ENCODE assay signal across 23 mouse cellular contexts in genomic region chr10:3180103-3180502, GRCm38 (mm10).
"Had no signal": no experiment of that assay in that cellular context is flagged by ENCODE, and none has a peak within 500 bp of the region (broad histone marks: within the 10 kb centered on the region; RNA-seq: fewer than 3 reads in every experiment).

No protein-coding gene starts in this region.

- H3K4me2 ChIP-seq: limb, embryonic 12.5 days; limb, embryonic 15.5 days; liver, embryonic 11.5 days; lung, embryonic 14.5 days; midbrain, embryonic 13.5 days; neural tube, embryonic 13.5 days had no signal

- H3K4me1 ChIP-seq: limb, embryonic 12.5 days; limb, embryonic 15.5 days; megakaryocyte, embryonic 14.5 days; midbrain, embryonic 10.5 days; midbrain, embryonic 13.5 days; neural tube, embryonic 13.5 days had no signal

- H3K36me3 ChIP-seq: limb, embryonic 12.5 days; limb, embryonic 15.5 days; midbrain, embryonic 10.5 days; midbrain, embryonic 13.5 days; neural tube, embryonic 13.5 days had no signal

- H3K27ac ChIP-seq: kidney, postnatal 0 days; layer of hippocampus, adult 2 months; limb, embryonic 12.5 days; limb, embryonic 15.5 days; liver, embryonic 14.5 days; midbrain, embryonic 10.5 days; midbrain, embryonic 13.5 days; neural tube, embryonic 13.5 days; stomach, postnatal 0 days had no signal

- H3K9me3 ChIP-seq: limb, embryonic 12.5 days; limb, embryonic 15.5 days; neural tube, embryonic 13.5 days had no signal

- H3K9ac ChIP-seq: limb, embryonic 12.5 days; limb, embryonic 15.5 days; liver, embryonic 14.5 days; liver, postnatal 0 days; lung, embryonic 14.5 days; midbrain, embryonic 13.5 days; neural tube, embryonic 13.5 days had no signal

- H3K4me3 ChIP-seq: layer of hippocampus, adult 2 months; limb, embryonic 12.5 days; limb, embryonic 15.5 days; megakaryocyte, embryonic 14.5 days; midbrain, embryonic 10.5 days; midbrain, embryonic 13.5 days; myocyte; neural tube, embryonic 13.5 days had no signal

- H3K27me3 ChIP-seq: limb, embryonic 12.5 days; limb, embryonic 15.5 days; megakaryocyte, embryonic 14.5 days; midbrain, embryonic 13.5 days; neural tube, embryonic 13.5 days had no signal

- ATAC-seq: liver, postnatal 0 days; lung, postnatal 0 days; midbrain, embryonic 13.5 days; midbrain, embryonic 16.5 days had no signal

- DNase-seq: kidney, postnatal 25 days; layer of hippocampus, adult 9-11 months; left cerebral cortex, postnatal 4 days; liver, postnatal 0 days; lung, embryonic 14.5 days; retina, postnatal 1 day; thymus, adult 2 months; thymus, postnatal 14 days; thymus, postnatal 4 days had no signal
